Mouse (Mus musculus) layer of hippocampus, adult 9-11 months (tissue): ENCODE data around the gene 1810043G02Rik.
"Not testable (repeated sequence)": the region's sequence is repeated elsewhere in the genome, so short reads cannot be mapped to it uniquely, and the experiment has no call there.

Experiments used
- DNase-seq: peaks from one replicate; pipeline ENCODE4 v3.0.0; 2022

1810043G02Rik gene

DNA sequence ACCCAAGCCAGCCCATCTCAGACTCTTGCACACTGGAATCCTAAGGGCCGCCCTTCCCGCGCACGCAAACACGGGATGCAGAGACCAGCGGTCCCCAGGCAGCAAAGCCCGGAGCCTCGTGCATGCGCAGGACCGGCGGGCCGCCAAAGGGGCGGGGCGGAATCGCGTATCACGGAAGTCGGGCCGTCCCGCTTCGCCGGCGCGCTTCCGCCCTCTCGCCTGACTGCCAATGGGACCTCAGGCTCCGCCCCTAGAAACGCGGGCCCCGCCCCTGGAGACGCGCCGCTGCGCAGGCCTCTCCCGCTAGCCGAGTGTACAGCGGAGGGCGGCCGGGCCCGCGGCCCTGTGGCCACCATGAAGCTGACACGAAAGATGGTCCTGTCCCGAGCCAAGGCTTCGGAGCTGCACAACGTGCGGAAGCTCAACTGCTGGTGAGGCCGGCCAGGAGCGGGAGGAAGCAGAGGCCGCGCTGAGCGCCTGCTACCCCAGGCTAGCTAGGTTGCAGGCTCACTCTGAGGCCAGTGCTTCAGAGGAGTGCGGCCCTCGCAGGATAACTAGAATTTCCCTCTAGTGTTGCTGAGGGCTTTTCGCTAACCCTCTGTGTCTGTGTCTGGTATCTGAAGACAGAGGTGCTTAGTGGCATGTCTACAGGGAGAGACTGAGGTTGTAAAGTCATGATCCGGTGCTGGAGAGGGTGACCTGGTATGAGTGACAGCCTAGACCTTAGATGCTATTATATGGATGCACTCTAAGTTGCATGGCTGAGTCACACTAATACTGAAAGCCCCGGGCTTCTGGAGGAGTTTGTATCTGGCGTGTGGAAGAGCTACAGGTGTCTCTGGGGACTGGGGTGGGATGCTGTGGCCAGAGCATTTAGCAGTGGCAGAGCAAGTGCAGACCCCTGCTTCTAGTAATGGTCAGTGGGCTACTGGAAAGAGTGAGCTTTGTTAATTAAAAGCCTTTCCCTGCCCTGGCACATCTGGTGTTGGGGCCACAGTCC, at the start of gene 1810043G02Rik:
Gene 1810043G02Rik, plus strand, starts transcription at position 174 of the 1,000 bp plus-strand sequence.
- DNase-seq: peak; percentile 99

DNA sequence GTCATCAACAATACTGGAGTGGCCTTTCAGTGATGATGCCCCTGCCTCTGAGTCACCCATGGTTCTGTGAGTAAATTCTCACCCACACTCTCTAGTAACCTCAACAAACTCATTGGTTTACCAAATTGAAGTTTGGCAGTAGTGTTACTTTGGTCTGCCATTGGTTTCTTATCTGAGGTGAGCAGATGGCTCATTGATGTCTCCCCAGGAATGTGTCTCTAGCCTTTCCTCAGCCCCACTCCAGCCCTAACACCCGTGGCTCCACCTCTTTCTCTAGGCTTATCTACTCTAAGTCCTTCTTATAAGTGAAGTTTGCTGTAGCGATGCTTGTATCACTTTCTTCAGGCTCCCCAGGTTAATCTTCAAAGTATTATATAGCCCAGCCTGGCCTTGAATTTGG, 38.6 kb upstream of the 1810043G02Rik start:
- DNase-seq: no peak

DNA sequence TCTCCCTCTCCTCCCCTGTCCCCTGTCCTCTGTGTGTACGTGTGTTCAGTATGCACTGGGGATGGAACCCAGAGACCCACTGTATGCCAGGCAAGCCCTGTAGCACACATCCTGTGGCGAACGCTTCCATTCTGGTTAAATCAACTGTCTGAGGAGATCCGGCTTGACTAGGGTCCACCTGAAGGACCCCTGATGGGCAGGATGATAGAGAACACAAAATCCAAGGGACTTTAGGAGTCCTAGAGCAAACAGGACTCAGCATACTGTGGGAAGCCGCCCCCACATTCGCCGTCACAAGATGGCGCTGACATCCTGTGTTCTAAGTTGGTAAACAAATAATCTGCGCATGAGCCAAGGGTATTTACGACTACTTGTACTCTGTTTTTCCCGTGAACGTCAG, 27.9 kb upstream of the 1810043G02Rik start:
- DNase-seq: not testable (repeated sequence)

DNA sequence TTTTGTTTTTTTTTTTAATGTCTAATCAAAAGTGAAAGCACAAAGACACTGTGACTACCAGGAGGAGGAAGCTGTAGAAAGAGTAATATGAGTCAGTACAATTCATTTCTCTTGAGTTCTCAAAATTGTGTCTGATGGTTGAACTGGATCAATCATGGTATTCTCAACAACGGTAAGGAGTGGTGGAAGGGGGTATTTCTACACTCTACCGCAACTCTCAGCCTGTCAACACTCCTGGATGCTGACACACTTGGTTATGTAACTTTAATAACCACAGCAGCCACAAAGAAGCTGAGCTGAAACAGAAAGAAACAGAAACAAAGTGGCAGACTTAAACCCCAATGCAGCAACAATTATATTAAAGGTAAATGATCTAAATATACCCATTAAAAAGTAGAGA, 15.6 kb upstream of the 1810043G02Rik start:
- DNase-seq: no peak

DNA sequence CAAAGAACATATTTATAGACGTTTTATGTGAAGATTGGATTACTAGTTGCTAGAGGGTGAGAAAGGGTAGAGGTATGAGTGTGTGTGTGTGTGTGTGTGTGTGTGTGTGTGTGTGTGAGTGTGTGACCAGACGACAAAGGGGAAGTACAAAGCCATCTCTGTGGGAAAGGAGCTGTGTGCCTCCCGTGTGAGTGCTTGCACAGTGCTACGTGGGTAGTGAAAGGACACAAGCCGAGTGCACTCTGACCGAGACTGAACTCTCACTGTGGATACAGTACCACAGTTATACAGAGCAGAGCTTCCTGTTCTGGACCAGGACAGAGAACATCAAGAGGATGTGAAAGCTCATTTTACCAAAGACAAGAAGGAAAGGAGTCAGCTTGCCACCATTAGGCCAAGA, 14.4 kb upstream of the 1810043G02Rik start:
- DNase-seq: no peak

DNA sequence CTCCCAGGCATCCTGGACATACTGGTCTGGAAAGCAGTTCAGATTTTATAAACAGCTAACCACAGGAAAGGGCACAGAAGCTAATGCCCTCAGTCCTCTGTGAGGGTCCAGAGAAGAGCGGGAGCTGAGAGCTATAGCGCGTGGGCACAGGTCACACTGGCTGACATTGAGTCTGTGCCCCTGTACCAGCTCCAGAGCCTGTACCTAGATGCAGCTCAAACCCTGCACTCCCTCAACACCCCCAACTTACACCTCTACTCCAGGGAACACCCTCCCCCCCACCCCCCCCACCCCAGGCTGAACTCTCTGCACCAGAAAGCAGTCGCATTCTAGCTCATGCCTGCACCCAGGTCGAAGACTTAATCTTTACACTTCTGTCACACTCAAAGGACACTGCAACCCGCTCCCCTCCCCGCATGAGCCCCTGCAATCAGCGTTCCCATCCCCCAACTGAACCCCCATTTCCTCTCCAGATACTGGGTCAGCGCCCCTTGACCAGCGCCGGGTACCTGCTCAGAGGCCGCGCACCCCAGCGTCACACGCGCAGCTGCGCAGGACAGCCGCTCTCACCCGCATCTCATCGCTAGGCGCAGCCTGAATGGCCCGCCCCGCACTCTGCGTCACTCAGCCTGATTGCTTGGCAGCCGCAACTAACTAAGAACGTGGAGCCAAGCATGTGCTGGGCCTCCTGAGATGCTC, 8.9 kb upstream of the 1810043G02Rik start:
- peak; percentile 73 for DNase-seq

DNA sequence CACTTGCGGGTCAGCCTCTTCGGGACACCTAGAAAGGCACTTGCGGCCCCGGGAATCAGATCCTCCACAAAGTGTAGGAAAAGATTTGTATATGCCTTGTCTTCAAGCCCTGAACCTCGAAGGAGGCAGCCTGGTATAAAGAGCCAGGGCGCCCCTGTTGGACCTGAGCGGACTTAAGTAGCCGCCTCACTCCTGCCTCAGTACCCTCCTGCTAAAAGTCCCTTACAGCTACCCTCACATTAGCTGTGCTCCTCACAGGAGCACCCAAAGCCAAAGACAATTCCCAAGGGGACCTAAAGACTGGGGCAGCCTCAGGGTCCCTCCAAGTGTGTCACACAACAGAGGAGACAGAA, 8.4 kb upstream of the 1810043G02Rik start:
- DNase-seq: no peak

DNA sequence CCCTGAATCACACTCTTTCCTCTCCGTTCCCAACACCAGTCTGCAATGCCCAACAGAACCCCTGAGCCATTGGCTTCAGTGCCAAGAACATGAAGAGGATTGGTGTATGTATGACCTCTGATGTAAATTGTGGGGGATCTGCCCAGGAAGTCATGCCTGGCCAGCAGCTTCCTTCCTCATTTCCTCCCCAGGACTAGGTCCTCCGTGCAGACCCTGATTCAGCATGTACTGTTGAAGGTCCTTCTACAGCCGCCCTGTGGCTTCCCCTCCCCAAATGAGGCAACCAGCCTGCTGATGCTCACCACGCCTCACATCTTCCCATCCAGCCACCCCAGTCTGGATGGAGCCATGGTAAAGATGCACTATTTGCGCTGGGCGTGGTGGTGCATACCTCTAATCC, 7.8 kb upstream of the 1810043G02Rik start, which contains the start of gene Trpm2:
Gene Trpm2, minus strand, starts transcription at position 83 of the 400 bp plus-strand sequence.
- DNase-seq: peak; percentile 74

DNA sequence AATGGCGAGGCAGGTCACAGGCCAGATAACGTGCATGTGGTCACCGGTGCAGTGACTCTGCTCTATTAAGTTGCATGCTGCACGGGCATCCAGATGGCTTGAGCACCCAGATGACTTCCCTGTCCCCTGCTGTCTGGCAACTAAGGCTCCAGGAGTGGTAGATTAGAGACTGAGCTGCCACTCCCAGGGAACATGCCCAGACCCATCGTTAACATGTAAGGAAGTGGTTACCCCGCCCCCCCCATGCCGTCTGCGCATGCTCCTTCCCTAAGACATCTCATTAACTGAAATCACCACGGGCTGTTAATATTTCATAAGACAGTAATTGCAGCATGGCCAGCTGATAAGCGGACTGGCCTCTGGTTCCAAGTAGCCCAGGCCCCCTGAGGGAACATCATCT, 7.1 kb upstream of the 1810043G02Rik start:
- no peak for DNase-seq

DNA sequence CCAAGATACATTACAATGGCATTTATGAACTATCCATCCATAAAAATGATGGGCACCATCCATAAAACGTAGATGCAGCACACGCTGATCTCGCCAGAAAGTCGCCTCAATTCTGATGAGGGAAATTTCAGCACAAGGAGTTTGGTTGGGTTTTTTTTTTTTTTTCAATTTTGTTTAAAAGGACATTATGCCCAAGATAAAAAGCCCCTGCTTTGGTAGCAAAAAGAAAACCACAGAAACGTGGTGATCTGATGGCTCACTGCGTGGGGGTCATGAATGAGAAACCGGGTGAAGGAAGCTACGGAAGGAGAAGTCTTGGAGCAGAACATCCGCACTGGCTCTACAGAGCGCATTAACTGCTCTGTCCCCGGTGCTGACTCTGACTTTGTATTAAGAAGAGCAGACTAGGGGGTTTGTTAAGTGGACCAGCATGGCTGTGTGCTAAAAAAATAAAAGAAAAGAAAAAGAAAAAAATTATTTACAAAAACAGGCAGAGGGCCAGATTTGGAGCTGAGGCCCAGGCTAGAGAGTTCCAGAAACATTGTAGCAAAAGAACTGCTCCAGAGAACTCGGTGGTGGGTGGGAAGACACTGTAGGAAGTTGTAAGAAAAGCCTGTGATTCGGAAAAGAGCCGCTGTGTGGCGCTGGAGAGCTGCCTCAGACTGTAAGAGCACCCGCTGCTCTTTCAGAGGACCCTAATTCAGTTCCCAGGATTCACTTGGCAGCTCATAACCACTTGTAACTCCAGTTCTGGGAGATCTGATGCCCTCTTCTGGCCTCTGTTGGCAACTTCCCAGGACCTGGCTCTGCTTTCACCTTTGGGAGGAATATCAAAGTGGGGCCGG, 6.4 kb upstream of the 1810043G02Rik start:
- DNase-seq: peak; percentile 65

DNA sequence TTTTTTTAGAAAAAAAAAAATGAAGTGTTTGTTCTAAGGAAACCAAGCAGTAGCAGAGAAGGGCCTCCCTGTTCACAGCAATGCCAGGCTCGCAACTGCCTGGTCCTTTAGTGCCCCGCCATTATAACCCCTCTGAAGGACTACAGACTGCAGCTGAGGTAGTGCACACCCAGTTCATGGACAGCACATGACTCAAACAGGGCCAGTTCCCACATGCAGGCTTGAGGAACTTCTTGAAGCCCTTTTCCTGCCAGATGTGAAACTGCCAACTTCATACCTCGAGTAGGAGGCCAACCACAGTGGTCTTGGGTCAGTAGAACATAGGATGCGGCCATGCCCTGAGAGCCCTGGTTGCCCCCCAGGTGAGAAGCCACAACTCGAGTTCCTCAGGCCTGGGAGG, 4.0 kb upstream of the 1810043G02Rik start:
- DNase-seq: peak; percentile 56

DNA sequence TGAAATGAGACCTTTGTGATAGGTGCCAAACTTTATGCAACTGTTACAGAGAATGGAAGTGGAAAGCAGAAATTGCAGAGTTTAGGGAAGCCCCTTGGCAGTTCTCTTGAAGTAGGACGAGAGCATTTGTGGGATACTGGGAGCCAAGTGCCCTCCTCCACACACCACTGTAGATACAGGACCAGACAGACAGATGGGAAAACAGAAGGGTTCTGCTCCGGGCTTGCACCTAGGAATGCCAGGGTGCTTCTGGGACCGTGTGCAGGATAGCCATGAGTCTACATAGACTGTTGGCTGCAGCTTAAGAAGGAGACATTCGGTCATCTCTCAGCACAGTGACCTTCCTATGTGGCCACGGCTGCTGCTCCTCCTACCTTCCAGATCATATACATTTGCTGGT, 3.5 kb upstream of the 1810043G02Rik start:
- no peak for DNase-seq

DNA sequence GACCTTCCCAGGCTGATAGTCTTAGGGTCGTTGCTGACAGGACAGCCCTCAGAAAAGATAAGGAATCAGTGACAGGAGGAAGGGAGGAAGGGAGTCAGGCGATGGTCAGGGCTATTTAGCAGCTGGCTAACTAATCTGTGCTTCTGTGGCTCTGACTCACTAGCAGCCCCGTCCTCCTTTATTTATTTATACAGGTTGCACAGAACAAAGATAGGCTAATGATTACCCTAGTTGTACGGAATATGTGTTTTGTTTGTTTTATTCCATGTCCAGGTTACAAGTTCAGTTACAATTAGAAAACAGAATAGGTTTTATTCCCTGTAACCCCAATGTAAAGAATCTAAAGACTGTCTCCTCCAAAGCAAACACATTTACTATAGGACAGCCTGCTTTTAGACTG, 2.7 kb upstream of the 1810043G02Rik start:
- no peak for DNase-seq

DNA sequence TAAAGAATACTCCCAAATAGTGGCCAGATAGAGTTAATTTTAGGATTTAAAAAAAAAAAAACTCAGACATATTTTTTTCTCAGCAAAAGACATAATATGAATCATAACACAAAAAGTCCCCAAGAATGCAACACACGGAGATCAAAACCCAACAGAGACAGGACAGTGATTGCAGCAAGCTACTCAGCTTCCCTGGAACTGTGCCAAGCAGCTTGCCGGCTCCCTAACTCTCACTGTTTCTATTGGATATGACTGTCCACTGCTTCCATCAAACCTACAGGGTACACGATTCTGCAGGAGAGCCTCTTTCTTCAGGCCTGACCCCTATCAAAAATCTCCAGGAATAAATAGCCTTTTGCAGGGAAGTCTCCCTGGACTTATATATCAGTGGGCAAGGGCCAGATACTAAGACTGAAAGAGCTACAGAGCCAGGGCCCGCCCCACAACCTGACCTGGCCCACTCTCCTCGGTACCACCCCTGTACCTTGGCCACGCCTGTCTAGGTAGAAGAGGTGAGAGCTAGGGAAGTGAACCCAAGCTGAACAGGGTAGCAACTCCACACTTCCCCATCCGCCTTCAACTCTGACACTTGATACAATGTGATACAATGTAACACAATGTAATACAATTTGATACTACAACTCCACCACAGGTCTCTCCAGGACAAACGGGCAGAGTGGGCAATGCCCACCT, 1.7 kb upstream of the 1810043G02Rik start:
- DNase-seq: no peak

DNA sequence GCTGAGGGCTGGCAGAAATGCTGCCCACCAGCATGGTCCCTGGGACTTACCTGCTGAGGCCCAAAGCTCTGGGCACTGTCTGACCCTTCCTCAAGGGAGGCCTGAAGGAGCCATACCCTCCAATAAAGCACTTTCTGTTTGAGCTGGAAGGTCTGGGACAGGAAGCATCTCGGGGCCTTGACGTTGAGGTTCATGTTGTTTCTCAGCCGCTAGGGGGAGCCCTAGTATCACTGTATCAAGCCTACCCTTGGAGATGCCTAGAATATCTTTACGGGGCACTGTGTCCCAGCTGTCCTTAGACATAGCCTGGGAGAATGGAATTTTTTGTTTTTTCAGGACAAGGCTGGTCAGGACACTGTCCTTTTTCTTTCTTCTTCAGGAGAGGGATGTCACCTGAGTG, 6.3 kb downstream of the 1810043G02Rik start:
- no peak for DNase-seq

DNA sequence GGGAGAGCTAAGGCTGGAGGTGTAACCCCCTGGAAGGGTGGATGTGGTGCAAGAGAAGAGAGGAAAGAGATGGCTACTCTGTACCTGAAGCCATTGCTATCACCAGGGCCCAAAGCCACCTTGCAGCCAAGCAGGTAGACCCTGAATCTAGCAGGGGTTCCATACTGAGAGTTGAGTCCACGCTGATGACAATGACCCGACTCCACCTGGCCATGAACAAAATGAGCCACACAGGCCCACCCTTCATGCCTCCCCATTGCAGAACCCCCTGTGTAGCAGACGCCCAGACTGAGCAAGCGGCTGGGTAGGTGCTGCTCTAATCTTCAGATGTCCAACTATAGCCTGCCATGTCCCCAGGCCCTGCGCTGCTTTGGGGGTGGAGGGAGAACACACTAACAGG, 7.5 kb downstream of the 1810043G02Rik start:
- no peak for DNase-seq

DNA sequence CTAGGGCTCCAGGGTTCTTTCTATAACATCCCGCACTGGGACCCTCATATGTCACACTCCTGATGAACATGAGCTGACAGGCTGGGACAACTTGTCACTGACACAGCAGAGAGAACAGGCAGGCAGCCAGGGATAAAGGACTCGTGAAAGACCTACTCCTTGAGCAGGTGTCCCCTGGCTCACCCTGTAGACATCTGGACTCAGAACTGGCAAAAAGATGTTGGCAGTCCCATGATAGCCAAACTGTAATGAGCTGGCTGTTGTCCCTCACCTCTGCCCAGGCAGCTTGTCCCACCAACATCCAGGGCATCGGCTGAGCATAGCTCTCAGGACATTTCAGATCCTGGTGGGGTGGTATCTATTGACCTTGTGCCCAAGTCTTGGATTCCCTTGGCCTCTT, 17.3 kb downstream of the 1810043G02Rik start:
- no peak for DNase-seq

DNA sequence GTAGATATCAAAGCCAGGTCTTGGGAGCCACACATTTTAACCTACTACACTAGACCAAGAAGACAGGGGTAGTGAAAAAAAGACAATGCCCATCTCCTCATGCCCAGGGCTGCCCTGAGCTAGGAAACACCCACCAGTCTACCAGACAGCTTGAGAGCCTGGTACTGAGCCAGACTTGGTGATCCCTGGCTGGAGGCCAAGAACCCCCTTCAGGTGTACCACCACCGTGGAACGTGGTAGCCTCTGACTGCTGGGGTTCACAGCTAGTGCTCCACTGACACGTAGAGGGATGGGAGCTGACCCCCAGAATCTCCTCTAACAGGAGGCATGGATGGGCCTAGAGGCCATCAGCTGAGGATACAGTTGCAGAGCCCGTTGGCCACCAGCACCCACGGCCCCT, 21.9 kb downstream of the 1810043G02Rik start:
- DNase-seq: no peak

DNA sequence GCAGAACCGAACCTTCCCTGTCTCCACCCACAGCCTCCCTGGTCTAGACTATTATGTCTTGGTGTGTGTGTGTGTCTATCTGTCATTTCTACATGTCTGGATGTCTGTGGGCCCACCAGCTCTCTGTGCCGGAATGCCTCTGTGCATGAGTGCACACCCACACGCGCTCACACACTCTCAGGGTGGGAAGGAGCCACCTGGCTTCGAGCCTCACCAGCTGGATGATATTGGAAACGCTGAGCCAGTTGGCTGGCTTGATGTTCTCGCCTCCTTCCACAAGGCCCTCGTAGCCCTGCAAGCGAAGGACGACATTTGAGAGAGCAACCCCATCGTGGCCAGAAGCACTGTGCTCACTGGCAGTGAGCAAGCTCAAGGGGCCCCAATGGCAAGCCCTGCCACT, 23.5 kb downstream of the 1810043G02Rik start:
- DNase-seq: peak; percentile 96

DNA sequence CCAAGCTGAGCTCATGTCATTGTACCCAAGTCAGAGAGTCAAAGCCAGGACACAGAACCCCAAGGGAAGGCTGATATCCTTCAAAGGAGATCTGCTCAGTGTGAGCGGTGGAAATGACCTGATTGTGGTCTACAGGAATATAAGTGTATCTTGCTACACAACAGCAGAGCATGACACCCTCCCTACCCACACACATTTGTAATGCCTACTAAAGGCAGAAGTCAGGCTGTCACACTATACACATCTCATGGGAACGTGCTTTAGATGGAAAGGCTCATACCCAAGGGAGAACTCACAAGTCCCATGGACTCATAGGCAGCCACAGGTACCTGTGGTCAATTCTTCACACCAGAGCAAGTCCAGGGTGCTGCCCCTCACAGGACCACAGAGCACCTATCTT, 24.0 kb downstream of the 1810043G02Rik start:
- no peak for DNase-seq

DNA sequence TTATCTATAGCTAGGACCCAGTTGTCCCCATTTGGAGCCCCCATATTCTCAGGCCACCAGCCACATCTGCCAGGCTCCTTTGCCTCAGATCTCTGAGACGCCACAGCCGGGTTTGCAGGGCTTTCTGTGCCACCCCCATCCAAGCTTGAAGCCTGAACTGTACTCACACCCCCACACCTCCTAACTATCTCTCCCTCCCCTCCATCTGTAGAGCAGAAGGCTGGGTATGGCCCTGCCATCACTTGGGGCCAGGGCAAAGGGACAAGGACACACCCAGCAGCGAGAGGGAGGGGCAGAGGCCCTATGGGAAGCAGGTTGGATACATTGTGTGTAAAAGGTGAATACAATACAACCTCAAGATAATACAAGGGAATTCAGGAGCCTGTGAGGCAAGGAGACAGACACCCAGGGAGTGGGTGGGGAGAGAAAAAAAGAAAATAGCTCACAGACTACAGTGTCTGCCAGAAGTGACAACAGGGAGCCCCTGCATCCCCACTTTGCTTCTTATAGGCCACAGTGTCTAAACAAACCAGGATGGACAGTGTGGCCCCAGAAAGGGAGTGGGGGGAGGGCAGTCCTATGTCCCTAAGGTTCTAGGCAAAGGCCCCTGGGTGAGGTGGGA, 26.3 kb downstream of the 1810043G02Rik start:
- DNase-seq: no peak
